In genomic region chr4:33261311-33261753, GRCm38 (mm10) we compare ENCODE assay signal across 9 mouse cellular contexts. TPM values are rescaled to one million over a fixed set of nuclear protein-coding genes. Genes with fewer than 3 reads are reported as not detected.
DNase-seq lines count a peak whose midpoint lies in the region; ATAC-seq and TF ChIP-seq lines count a peak whose summit lies in the region.
"Had no signal": no experiment of that assay in that cellular context is flagged by ENCODE, and none has a peak within 500 bp of the region (broad histone marks: within the 10 kb centered on the region; RNA-seq: fewer than 3 reads in every experiment).

No protein-coding gene starts in this region.

- no peaks in the 10 kb centered on the region for H3K4me1 ChIP-seq in hindbrain, embryonic 16.5 days (ENCODE audit: control insufficient read depth, insufficient read depth, low read depth, low read length)
- H3K4me1 ChIP-seq in hindbrain, embryonic 10.5 days (replicated peaks): 0 out of 2 replicates have a peak, but pooled peaks cover 5% of the 10 kb centered on the region
- peaks cover 23% of the 10 kb centered on the region for H3K4me1 ChIP-seq in liver, adult 2 months (ENCODE audit: control insufficient read depth, insufficient read depth, low read length)

- peak; percentile 45 for TF ChIP-seq CTCF in liver, adult 2 months (IDR thresholded peaks at IDR 0.05; ENCODE audit: low read depth, low read length)

- no peaks in the 10 kb centered on the region for H3K79me2 ChIP-seq in liver, adult 2 months (ENCODE audit: control insufficient read depth, insufficient read depth, low read length)

- no peak overlapping the region for H3K27ac ChIP-seq in hindbrain, embryonic 16.5 days (ENCODE audit: low read depth, low read length)
- no peak overlapping the region for H3K27ac ChIP-seq in hindbrain, embryonic 10.5 days
- peak overlapping the region; percentile 10 for H3K27ac ChIP-seq in liver, adult 2 months (replicated peaks; ENCODE audit: insufficient read depth, low read depth, low read length)

- H3K4me3 ChIP-seq in hindbrain, embryonic 16.5 days (ENCODE audit: low read length): no peak overlapping the region
- H3K4me3 ChIP-seq in hindbrain, embryonic 10.5 days: no peak overlapping the region
- H3K4me3 ChIP-seq in liver, adult 2 months (ENCODE audit: insufficient read depth, low read depth, low read length): no peak overlapping the region

- WGBS in hindbrain, embryonic 16.5 days: 55% methylated on average over 7 of the region's 7 CpGs
- WGBS in hindbrain, embryonic 10.5 days: 70% methylated on average over 7 of the region's 7 CpGs
- WGBS in liver, adult 2 months: 5% methylated on average over 7 of the region's 7 CpGs

- no peak overlapping the region for H3K4me2 ChIP-seq in hindbrain, embryonic 16.5 days (ENCODE audit: low read length)

- no peak for TF ChIP-seq POLR2A in liver, adult 2 months (IDR thresholded peaks at IDR 0.05; ENCODE audit: extremely low read depth, insufficient read depth, low read length)

- peak; percentile 77 for ATAC-seq in hindbrain, embryonic 16.5 days

- H3K27me3 ChIP-seq in hindbrain, embryonic 16.5 days (replicated peaks; ENCODE audit: control insufficient read depth, insufficient read depth, low read length): no peaks in the 10 kb centered on the region
- no peaks in the 10 kb centered on the region for H3K27me3 ChIP-seq in hindbrain, embryonic 10.5 days (ENCODE audit: insufficient read depth, poor library complexity, severe bottlenecking)
- H3K27me3 ChIP-seq in liver, adult 2 months (ENCODE audit: control insufficient read depth, insufficient read depth, low read length): no peaks in the 10 kb centered on the region

- H3K36me3 ChIP-seq in hindbrain, embryonic 16.5 days (ENCODE audit: control insufficient read depth, insufficient read depth, low read length): no peaks in the 10 kb centered on the region
- no peaks in the 10 kb centered on the region for H3K36me3 ChIP-seq in hindbrain, embryonic 10.5 days
- H3K36me3 ChIP-seq in liver, adult 2 months (ENCODE audit: control insufficient read depth, insufficient read depth, low read length): no peaks in the 10 kb centered on the region
- H3K36me3 ChIP-seq: G1E had no signal

- no peaks in the 10 kb centered on the region for H3K9me3 ChIP-seq in hindbrain, embryonic 16.5 days (ENCODE audit: control insufficient read depth, low read length)
- no peaks in the 10 kb centered on the region for H3K9me3 ChIP-seq in hindbrain, embryonic 10.5 days
- H3K9me3 ChIP-seq: G1E had no signal

- DNase-seq in hindbrain, embryonic 10.5 days (ENCODE audit: low spot score): no peak
- DNase-seq in adrenal gland, postnatal 10 days: peak; percentile 97
- peak; percentile 25 to 39 for DNase-seq in frontal cortex, postnatal 10 days (ENCODE audit: low spot score in 2 of 2)
- DNase-seq in heart, postnatal 4 days: peak; percentile 96
- peak; percentile 99 for DNase-seq in liver, adult 2 months (ENCODE audit: extremely low read depth, low read depth, low spot score)
- DNase-seq in ovary, adult 18-20 months (ENCODE audit: low spot score): peak; percentile 93
- DNase-seq in embryo, embryonic 11 days: no peak

- no peak overlapping the region for H3K9ac ChIP-seq in hindbrain, embryonic 16.5 days (ENCODE audit: low read depth, low read length)
- H3K9ac ChIP-seq in liver, adult 2 months (ENCODE audit: low read depth, low read length): no peak overlapping the region

RNA-seq across cellular contexts. Expression of gene Pnrc1, which starts 28.6 kb away (rescaled TPM):
- polyA plus RNA-seq in hindbrain, embryonic 16.5 days (2015; fragmentation: Nextera tagmentation; extraction: Ambion mirVana): 44.9 and 46.7 TPM in 2 replicates
- 71.5 and 80.4 TPM in 2 replicates for polyA plus RNA-seq in hindbrain, embryonic 10.5 days (2016; fragmentation: Nextera tagmentation; extraction: Ambion mirVana)
- total RNA-seq in adrenal gland, postnatal 10 days (2021): 100 to 1,000 TPM; 173 to 217 TPM
- 100 to 1,000 TPM; 103 to 110 TPM for total RNA-seq in heart, postnatal 4 days (2021)
- 29.6 and 35.0 TPM in 2 replicates for total RNA-seq in liver, adult 2 months (2014; rRNA removed)
- 48.5 and 77.3 TPM in 2 replicates for polyA plus RNA-seq in liver, adult 2 months (2012; rRNA removed)

RNA-seq across cellular contexts. Expression of gene Rngtt, which starts 48.8 kb away (rescaled TPM):
- 19.2 and 20.2 TPM in 2 replicates for polyA plus RNA-seq in hindbrain, embryonic 16.5 days (2015; fragmentation: Nextera tagmentation; extraction: Ambion mirVana)
- polyA plus RNA-seq in hindbrain, embryonic 10.5 days (2016; fragmentation: Nextera tagmentation; extraction: Ambion mirVana): 29.4 and 32.9 TPM in 2 replicates
- 10 to 100 TPM; 23.5 to 25.5 TPM for total RNA-seq in adrenal gland, postnatal 10 days (2021)
- 10 to 100 TPM; 16.7 to 16.9 TPM for total RNA-seq in heart, postnatal 4 days (2021)
- total RNA-seq in liver, adult 2 months (2014; rRNA removed): 5.8 and 6.8 TPM in 2 replicates
- 1.3 TPM in 2 replicates for polyA plus RNA-seq in liver, adult 2 months (2012; rRNA removed)

RNA-seq across cellular contexts. Expression of gene Srsf12, which starts 52.5 kb away (rescaled TPM):
- 74.5 and 79.2 TPM in 2 replicates for polyA plus RNA-seq in hindbrain, embryonic 16.5 days (2015; fragmentation: Nextera tagmentation; extraction: Ambion mirVana)
- polyA plus RNA-seq in hindbrain, embryonic 10.5 days (2016; fragmentation: Nextera tagmentation; extraction: Ambion mirVana): 3.7 and 7.1 TPM in 2 replicates
- 1 to 10 TPM; 1.7 to 2.2 TPM for total RNA-seq in adrenal gland, postnatal 10 days (2021)
- total RNA-seq in heart, postnatal 4 days (2021): under 1 TPM; 0.18 to 0.29 TPM
- not detected in 2 replicates for total RNA-seq in liver, adult 2 months (2014; rRNA removed)
- 0.11 TPM in 1 of 2 replicates, not detected in the other for polyA plus RNA-seq in liver, adult 2 months (2012; rRNA removed)
- polyA plus RNA-seq: G1E had no signal

Comparison
In these comparisons a context has a peak if more than half of its experiments do, and no peak if none do; other contexts are left out.
1. DNase-seq: peak in adrenal gland, postnatal 10 days (single experiment), frontal cortex, postnatal 10 days (2 of 2), heart, postnatal 4 days (single experiment), liver, adult 2 months (single experiment) and ovary, adult 18-20 months (single experiment); none in hindbrain, embryonic 10.5 days (single experiment) and embryo, embryonic 11 days (single experiment).